Mouse (Mus musculus) thymus, postnatal 36 days (tissue): ENCODE data around the gene Gopc.

Experiments
- DNase-seq, 2 experiments: peaks; one replicate each; pipeline ENCODE4 v3.0.0; 2022; ENCODE audit warnings: mixed read lengths in 2 of 2

The Gopc gene

GRCm38 (mm10) chr10:52381845-52382591, at the start of gene Gopc:
Gopc (minus strand) TSS chr10:52382124.
- DNase-seq = peak; percentile 96 to 98

DNA sequence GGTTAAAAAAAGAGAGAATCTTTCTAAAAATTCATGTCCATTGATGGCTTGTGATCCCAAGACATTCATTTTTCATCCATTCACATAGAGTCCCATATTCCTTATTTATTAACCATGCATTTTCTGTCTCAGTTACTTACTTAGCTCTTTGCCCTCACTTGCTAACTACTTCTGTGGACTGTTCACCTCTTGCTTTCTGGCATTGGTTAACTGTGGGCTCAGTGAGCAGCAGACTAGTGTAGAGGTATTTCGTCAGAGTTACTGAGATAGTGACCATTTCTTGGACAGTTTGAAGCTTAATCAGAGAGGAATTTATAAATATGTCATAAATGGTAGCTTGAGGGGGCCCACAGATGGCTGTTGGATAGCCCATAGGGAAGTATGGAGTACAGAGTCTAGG, 49.0 kb upstream of the Gopc start:
- no peak for DNase-seq

GRCm38 (mm10) chr10:52427634-52428415, 45.9 kb upstream of the Gopc start:
- no peak for DNase-seq

- DNase-seq = no peak
Observed at GRCm38 (mm10) chr10:52426314-52426980, 44.5 kb upstream of the Gopc start.

DNA sequence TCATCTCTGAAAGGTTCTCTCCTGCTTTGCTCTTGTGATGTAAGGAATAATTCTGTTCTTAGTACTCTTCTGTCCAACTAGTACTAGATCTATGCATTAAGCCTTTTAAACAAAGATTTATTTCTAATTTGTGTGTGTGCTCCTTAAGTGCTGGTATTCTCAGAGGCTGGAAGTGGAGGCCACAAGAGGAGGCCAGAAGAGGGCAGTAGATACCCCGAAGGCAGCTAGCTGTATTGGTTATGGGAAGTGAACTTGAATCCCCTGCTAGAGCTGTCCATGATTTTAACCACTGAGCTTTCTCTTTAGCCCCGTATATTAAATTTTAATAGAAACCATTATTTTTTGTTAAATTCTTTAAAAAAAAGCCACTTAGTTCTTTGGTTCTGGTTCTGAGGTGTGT, 41.2 kb upstream of the Gopc start:
- DNase-seq = peak in 1 of 2 experiments; percentile 12

DNA sequence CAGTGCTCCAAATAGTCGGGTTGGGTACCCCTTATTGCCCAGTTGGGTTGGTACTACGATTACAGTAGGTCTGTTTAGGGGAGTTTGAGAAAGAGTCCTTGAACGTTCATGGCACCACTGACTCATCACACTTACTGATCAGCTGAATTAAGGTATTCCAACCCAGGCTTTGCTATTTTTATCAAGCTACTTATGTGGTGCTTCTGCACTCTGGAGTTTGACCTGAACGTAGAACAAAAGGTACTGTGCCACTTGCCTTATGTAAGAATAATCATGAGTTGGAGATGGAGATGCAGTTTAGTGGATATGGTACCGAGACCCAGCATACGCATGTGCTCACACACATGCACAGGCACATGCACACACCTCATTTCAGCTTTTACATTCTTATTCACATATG, 39.8 kb upstream of the Gopc start:
- DNase-seq = no peak

DNA sequence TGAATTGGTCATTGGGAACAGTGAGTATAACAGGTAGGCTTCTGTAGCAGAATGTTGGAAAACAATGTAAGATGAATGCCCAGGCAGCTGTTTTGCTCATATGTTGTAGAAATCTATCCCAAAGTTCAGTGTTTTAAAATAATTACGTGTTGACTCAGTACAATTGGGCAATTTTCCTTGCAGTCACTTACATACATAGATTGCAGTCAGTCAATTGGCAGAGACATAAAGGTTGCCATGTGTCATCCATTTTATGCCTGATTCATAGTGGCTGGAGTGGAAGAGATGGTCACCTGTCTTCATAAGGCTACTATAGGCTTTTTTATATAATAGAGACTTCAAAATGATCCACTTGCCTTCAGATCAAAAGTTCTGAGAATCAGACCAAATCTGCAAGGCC, 38.6 kb upstream of the Gopc start:
- DNase-seq = no peak

- DNase-seq = no peak
Observed at GRCm38 (mm10) chr10:52419402-52419801, 37.5 kb upstream of the Gopc start.

DNA sequence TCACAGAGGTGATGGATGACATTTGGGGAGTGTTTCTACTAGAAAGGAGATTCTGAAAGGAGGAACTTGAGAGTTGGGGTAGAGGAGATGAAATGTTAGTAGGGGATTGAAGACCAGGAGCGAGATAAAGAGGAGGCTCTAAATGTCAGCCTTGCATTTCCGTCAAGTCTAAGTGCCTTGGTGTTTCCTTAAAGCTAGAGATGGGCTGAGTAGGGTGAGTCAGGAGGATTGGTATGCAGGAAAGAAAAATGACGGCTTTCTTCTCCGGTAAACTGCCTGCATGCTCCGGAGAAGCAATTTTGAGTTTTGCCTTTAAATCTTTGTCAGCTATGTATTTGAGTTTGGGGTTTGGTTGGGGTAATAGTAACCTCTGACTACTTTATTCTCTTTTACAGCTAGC, 37.0 kb upstream of the Gopc start:
- no peak for DNase-seq

GRCm38 (mm10) chr10:52417998-52418860, 36.3 kb upstream of the Gopc start:
- no peak for DNase-seq

GRCm38 (mm10) chr10:52417299-52417997, 35.5 kb upstream of the Gopc start, which contains the start of gene Nus1:
Nus1 (plus strand) TSS chr10:52417547.
- DNase-seq = peak; percentile 96

DNA sequence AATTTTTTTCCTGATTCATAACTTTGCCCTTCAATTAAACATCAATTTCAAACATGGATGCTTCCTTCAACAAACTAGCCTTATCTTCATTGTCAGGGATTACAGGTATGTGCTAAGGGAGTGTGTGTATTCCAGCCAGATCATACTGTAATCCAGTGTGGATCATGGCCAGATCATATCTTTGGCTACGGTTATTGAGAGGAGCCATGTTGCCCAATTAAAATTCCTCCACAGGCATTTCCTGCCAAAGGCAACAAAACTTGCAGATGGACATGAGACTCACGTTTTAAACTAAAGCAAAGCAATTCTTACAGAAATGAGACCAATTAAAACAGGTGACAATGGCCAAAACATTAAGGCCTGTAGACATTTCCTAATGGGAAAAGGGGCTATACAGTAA, 34.5 kb upstream of the Gopc start:
- DNase-seq = no peak

DNA sequence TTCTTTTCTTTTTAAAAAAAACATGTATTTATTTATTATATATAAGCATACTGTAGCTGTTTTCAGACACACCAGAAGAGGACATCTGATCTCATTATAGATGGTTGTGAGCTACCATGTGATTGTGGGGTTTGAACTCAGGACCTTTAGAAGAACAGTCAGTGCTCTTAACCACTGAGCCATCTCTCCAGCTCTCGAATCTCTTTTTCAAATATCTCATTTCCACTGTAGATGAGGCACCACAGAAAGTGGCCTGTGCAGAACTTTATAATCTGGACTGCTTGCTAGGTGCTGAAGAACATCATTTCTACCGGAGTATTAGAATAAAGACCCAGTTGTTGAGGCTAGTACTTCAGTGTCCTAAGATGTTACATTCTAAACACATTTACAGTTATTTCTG, 33.1 kb upstream of the Gopc start:
- DNase-seq = no peak

- DNase-seq = no peak
Observed at GRCm38 (mm10) chr10:52407526-52407925, 25.6 kb upstream of the Gopc start.

DNA sequence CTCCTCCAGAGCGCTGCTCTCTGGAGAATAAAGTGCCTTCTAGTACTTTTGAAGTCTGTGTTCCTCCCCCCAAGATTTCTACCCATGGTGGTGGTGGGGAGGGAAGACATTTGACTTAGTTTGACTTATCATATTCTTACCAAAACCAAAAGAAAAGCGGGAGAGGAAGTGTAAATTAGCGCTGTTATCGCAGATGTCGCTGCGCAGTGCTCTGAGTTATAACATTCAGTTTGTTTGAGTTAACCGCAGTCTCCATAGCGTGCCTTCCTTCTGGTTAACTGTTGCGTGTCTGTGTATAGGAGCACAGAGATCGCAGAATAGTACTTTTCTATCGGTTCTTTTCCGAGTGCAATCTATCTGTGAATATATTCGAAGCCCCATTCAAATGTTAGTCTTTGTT, 23.2 kb upstream of the Gopc start:
- DNase-seq = no peak

DNA sequence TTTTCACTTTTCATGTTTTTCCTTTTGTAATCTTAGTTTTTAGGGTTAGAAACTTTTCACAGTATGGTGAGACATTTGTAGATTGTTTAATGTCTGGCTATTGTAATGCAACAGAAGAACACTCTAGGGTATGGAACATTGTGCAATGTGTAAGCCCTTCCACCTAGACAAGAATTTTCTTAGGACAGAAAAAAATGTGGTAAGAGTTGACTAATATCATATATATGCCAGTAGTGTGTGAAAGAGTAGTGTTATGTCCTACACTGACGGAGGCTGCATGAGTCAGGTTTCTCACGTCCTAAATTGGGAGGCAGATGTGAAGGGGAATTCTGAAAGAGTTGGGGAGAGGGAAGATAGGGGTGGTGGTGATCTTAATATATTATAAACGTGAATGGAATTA, 17.8 kb upstream of the Gopc start:
- DNase-seq = no peak

DNA sequence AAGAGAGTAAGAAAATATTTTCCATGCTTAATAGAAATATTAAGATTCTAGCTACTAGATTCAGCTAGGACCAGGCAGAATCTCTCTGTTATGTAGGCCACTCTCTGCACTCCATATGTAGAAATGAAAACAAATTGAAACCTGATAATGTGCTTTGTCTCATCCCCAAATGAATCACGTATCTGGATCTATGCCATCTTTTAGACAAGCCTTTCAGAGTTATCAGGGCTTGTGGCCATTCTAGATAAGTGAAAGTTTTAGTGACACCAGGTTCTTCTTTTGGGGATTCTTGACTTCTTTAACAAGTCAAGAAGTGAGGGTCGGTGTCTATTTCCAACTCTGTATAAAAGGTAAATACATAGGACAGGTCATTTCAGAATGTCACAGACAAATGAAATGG, 16.8 kb upstream of the Gopc start:
- no peak for DNase-seq

- no peak for DNase-seq
Observed at GRCm38 (mm10) chr10:52396647-52397046, 14.7 kb upstream of the Gopc start.

- DNase-seq = no peak
Observed at GRCm38 (mm10) chr10:52391208-52391607, 9.3 kb upstream of the Gopc start.

- no peak for DNase-seq
Observed at GRCm38 (mm10) chr10:52389438-52389837, 7.5 kb upstream of the Gopc start.

- no peak for DNase-seq
Observed at GRCm38 (mm10) chr10:52388922-52389430, 7.1 kb upstream of the Gopc start, which contains the start of gene Nepn. Nepn (plus strand) TSS chr10:52388972.

- no peak for DNase-seq
Observed at GRCm38 (mm10) chr10:52387192-52387591, 5.3 kb upstream of the Gopc start.
